Mouse (Mus musculus): ENCODE measurements at regions not wholly inside any gene's neighbourhood (a gene's known extent, or its start where the extent isn't known, plus 50 kb on each side); places are given as distances from the start of the nearest gene placed in this dataset.
"Not testable (repeated sequence)": the region's sequence is repeated elsewhere in the genome, so short reads cannot be mapped to it uniquely, and the experiment has no call there.

DNA sequence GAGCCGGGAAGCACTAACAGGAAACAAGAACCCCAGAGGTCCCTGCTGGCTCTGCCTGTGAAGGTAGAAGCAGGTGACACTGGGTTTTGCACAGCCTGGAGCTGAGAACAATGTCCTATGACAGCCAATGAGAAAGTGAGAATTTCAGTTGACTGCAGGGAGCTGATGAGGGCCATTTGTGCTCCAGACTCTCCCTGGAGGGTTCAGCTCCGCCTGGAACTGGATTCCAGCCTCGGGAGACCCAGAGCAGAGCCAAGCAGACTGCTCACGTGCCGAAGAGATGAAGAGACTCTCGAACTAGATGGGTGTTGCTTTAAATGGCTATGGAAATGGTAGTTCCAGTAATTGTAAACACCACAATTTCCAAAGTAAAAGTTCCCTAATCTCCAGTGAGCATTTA is 93.5 kb downstream of the Cand1 start:
- no peak for DNase-seq (ENCODE audit: low spot score)

DNA sequence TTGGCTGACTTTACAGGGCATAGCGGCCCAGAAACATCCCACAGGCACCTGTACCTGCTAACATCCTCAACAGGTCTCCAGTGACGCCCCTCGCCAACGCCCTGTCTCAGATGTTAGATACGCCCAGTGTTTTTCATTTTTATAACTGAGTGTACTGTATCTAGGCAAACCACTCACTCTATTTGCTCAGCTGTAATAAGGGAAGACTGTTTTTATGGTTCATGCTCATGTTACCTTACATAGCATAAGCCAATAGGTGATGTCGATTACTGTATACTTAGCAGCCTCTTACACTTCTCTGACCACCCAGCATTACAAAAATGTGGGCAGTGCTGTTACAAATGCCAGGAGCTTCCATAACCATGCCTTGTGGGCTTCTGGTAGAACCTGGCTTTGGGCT is 97.0 kb downstream of the Cand1 start:
- DNase-seq (ENCODE audit: low spot score) = no peak

DNA sequence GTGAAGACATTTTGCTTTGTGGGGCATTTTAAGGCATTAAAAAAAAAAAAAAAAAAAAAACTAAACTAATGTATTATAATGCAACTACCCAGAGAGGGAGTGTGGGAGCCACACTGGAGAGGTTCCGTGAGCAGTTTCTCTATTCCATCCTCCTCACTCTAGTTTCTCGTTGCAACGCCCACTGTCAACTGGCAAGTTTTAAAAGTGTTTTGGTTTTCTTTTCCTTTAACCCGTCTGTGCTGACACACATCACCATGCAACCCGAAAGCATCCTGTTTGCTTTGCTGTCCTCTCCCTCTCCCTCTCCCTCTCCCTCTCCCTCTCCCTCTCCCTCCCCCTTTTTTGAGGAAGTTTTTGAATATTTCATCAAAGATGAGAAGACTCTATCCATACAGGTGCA is 97.5 kb downstream of the Cand1 start:
- no peak for DNase-seq (ENCODE audit: low spot score)

DNA sequence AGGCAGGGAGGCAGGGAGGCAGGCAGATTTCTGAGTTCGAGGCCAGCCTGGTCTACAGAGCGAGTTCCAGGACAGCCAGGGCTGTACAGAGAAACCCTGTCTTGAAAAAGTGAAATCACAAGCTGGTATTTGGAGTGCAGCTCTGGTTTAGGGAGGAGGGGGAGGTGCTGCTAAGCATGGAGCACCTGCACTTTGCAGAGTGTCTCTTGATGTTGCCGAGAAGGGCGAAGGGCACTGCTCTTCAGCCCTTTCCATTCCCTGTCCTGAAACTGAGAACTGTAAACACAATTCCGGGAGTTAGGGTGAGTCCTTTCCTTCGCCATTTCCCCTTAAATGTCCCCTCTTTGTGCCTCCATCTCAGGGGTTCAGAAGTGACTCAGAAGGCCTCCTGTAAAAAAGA is 101.6 kb downstream of the Cand1 start:
- DNase-seq (ENCODE audit: low spot score) = no peak

DNA sequence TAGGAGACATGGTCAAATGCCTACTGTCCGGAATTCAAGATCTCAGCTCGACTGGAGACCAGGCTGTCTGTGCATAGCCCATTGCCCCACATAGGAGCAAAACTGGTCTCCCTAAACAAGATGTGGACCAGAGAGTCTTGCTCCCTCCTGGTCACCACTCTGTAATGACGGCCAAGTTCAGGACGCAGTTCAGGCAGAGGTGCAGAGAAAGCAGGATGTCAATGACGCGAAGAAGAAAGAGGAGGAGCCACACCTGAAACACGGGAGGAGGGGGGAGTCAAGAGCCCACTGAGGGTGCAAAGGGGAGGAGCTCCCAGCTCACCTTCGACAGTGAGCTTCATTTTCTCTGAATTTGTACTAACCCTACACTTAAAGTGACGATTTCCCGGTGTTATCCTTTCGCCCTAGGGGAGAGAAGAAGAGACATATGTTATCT is 104.3 kb downstream of the Cand1 start:
- no peak for DNase-seq (ENCODE audit: low spot score)

DNA sequence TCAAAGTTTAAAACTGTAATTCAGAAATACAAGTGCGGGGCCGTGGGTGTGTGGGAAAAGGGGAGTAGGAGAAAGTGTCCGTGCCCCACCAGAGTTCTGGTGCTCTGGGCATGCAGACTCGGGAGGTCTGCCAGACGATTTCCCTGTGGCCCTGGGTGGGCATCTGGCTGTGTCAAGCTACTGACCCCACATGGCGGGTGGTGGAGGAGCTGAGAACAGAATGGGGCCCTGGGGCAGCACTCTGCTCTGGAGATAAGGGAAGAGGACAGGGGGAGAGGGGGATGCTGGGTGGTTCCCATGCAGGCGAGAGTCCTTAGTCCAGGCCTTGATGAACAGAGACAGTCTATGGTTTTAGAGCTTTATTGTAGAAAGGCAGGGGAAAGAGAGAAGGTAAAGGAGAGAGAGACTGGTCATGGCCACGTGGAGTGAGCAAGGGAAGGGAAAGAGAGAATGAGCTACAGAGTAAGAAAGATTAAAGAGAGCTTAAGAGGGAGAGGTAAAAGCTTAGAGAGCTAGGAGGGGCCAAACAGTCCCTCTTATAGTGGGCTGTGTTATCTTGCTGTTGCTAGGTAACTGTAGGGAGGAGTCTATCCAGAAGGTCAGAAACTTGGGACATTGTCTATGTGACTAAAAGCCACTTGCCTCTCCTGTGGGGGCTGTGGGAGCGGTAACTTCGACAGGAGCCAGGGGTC is 104.9 kb downstream of the Cand1 start:
- no peak for DNase-seq (ENCODE audit: low spot score)

DNA sequence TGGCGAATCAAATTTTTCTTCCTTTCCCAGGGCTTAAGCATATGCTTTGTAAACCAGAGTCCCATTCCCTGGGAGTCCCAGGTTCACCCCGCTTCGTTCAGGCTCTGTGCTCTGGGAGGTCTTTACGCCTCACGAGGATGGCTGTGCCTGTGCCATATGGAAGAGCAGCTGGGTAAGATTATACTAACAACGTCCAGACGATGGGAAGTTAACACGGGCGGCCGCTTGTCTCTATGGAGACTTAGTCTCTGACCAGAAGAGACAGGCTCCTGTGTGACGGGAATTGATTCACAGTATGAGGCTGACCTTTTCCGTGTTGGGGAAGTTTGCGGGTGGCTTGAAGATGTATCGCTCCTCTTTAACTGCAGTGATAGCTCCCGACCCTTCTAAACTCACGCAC is 107.9 kb downstream of the Cand1 start:
- no peak for DNase-seq (ENCODE audit: low spot score)

DNA sequence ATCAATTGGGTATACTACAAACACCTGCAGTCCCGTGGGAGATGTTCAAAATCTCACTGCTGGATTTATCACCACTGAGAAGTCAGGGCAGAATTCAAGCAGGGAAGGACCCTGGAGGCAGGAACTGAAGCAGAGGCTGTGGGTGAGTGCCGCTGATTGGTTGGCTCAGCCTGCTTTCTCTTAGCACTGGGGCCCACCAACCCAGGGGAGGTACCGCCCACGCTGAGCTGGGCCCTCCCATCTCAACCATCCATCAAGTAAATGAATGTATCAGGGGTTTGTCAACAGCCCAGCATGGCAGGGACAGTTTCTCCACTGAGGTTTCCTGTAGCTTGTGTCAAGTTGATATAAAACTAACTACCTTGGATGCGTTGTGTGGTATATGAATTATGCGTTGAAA is 109.2 kb downstream of the Cand1 start:
- DNase-seq (ENCODE audit: low spot score) = no peak

DNA sequence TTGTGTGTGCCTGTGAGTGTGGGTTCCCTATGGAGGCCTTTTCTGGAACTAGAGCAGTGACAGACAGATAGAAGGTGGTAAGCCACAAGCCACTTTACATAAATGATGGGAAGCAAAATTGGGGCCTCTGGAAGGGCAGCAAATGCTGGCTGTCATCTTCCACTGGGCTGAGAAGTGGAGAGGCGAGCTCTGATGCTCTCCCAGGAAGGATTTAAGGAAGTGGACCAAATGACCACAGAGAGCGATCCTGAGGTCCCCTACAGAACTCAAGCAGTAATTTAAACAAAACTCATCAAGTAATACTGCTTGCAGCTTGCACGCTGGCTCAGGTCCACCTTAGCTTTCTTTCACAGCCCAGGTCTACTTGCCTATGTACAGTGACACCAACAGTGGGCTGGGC is 111.8 kb downstream of the Cand1 start:
- DNase-seq (ENCODE audit: low spot score) = no peak

DNA sequence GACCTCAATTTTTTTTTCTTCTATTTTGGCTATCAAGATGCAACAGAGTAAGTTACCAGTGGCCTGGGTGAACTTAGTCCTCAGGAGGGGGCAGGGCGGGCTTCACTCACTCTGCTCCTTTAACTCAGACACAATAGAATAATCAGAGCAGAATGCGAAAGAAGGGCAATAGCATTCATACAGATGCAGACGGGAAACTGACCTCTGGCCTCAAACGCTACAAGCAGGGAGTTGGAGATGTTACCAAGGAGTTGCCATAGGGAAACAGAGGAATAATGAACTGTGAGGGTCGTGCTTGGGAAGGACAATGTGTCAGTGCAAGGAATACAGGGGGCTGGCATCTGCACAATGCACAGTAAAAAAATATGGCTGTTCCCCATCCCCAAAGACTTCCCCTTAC is 116.3 kb downstream of the Cand1 start:
- DNase-seq (ENCODE audit: low spot score) = no peak

DNA sequence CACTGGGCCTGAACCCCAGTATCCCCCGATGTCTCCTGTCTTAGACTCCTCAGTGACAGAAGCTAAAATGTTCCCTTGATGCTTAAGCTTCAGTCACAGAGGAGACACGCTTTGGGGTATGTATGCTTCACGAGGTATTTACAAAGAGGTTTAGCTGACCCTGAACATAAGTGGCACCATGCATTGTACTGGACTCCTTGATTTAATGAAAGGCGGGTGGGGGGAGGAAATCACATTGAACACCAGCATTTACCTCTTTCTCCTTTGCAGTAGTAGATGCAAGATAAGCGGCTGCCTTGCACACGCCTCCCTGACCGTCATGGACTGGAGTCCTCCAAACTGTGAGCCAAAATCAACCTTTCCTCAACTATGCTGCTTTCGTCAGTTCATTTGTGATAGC is 117.5 kb downstream of the Cand1 start:
- no peak for DNase-seq (ENCODE audit: low spot score)

DNA sequence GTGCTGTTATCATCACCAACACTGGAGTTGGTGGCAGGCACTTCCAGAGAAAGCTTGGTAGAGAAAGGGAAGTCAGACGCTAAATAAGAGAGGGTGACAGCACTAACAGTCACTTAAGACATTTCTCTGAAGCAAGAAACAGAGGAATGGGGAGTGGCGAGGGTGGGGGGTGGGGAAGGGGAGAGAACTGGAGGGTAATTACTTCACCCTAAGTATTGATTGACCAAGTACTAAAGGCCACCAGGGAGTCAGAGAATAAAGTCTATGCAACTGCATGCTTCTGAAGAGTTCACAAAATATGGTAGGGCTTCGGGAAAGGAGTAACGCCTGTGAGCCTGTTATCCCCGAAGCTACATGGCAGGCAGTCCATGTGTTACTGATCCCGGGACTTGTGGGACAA is 118.3 kb downstream of the Cand1 start:
- no peak for DNase-seq (ENCODE audit: low spot score)

DNA sequence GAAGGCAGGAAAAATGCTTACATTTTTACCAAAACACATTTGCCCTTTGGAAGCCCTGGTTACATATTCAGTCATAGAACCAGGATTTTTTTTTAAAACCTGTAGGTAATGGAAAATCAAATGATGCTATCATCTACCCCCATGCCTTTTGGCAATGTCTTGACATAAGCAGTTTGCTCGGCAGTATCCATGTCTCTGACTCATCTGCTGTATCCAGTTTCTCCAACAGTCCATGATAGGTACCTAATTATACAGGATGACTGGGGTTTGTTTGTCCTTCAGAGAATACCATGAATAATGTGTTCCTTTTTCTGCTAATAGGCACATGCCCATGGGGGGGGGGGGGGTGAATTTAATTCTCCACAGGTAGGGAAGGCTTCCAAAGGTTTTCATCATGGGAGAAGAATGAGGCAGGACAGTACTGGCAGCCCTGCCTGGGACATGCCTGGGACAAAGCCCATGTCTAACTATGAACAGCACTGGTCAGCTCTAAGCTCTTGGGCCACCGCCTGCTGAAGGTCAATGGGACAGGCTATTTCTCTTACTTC is 122.9 kb downstream of the Cand1 start:
- no peak for DNase-seq (ENCODE audit: low spot score)

DNA sequence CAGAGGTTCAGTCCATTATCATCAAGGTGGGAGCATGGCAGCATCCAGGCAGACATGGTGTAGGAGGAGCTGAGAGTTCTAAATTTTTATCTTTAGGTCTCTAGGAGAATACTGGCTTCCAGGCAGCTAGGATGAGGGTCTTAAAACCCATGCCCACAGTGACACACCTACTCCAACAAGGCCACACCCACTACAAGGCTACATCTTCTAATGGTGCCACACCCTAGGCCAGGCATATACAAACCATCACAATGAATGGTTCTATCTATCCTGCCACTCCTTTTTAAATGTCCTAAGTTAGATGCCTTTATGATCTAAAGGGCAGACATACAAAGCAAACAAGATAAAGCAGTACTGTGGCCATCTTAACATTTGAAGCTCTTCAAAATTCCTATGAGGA is 124.7 kb downstream of the Cand1 start:
- DNase-seq (ENCODE audit: low spot score) = not testable (repeated sequence)

DNA sequence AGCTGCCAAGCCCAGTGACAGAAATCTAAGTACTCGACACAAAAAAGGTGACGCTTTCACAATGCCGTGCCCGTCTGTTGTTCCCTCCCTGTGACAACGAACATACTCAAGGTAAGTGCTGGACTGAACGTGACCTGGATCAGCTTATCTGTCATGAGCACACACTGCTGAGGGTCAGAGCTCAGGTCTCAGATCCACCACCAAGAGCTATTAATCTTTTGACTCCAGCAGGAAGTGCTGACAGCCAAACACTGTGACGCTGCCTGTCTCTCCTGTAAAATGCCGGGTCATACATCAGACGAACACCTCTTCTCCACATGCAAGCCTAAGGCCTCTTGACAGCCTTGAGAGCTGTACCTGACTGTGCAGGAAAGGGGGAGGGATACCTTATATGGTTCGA is 125.2 kb downstream of the Cand1 start:
- peak; percentile 19 for DNase-seq (ENCODE audit: low spot score)

DNA sequence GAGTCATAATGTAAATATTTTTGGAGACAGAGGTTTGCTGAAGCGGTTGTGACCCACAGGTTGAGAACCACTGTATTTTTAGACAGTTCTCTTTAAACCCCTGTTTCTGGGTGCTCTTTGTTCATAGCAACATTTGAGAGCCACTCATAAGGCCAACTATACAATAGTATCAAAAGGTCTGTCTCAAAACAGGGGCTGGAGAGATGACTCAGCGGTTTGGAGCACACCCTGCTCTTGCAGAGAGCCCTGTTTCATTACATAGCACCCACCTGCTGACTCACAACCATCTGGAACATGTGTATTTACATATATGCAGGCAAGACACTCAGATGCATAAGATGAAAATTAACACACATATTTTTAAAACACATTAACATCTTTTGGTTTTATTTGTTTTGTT is 128.0 kb downstream of the Cand1 start:
- peak; percentile 29 for DNase-seq (ENCODE audit: low spot score)

DNA sequence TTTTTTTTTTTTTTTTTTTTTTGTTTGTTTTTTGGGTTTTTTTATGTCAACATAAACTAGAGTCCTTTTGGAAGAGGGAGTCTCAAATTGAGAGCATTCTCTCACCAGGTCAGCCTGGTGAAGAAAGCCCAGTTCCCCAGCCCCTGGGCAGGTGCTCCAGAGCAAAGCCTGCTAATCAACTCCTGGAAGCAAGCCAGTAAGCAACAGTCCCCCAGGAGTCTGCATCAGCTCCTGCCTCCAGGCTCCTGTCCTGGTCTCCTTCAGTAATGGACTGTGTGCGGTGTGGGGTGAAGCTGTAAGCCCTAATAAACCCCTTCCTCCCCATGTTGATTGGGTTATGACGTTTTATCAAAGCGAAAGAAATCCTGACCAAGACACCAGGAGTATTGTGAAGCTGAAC is 128.4 kb downstream of the Cand1 start:
- no peak for DNase-seq (ENCODE audit: low spot score)

DNA sequence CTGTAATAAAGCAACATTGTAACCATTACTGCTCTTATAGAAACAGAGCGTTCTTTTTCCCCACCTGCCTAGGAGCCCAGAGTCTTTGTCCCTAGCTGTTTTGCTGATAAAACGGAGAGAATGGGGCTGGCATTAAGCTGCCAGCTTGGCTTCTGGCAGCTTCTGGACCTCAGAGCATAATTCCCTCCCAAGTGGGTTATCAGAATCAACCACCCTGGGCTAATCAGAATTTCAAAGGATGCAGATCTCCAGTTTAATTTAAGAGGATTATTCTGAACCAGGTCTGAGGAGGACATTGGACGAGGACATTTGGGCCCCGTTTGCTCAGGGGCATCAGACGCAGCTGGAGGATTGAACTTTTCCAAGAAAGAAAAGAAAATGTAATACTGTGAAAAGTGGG is 129.2 kb downstream of the Cand1 start:
- no peak for DNase-seq (ENCODE audit: low spot score)

DNA sequence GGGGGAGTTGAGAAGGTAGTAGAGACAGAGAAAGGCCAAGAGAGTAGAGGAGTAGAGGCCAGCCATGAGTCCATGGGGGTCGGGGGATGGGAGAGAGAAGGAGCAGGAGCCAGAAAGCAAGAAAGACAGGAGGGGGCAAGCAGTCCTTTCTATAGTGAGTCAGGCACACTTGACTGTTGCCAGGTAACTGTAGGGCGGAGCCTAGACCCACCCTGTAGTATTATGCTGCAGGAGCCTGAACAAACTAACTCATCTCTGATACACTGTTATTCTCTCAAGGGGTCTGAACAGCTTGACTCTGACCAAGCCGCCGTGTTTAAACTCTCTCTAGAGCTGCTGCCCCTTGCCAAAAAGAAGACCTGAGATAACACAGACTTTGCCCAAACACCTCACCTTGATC is 130.6 kb downstream of the Cand1 start:
- no peak for DNase-seq (ENCODE audit: low spot score)

DNA sequence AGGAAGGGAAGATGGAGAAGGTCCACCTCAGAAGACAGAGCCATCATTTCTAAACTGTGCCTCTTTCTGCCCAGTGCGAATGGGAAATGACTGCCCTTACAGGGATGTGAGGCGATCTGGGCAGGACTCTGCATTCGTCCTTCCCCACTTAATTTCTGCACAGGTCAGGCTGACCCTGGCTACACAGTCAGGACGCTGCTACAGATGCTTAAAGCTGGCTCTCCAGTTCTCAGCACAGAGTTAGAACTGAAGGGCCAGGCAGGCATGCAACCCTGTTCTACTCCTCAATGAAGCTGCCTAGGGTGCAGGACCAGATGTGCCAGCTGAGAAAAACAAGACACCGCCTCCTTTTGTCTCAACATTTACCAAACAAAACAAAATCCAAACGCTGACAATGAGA is 132.1 kb downstream of the Cand1 start:
- DNase-seq (ENCODE audit: low spot score) = no peak

DNA sequence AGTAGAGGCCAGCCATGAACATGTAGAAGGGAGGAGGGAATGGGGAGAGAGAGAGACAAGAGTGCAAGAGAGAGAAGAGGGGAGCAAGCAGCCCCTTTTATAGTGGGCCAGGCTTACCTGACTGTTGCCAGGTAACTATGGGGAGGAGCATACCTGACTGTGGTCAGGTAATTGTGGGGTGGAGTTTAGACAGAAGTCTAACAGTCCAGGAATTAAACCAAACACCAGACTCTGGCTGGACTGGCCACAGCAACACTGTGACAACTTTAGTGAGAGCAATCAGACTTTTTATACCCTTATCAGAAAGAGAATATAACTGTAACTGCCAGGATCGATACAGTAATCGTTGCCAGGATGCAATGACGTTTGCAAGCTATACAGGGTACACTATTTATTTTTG is 133.8 kb downstream of the Cand1 start:
- DNase-seq (ENCODE audit: low spot score) = no peak

DNA sequence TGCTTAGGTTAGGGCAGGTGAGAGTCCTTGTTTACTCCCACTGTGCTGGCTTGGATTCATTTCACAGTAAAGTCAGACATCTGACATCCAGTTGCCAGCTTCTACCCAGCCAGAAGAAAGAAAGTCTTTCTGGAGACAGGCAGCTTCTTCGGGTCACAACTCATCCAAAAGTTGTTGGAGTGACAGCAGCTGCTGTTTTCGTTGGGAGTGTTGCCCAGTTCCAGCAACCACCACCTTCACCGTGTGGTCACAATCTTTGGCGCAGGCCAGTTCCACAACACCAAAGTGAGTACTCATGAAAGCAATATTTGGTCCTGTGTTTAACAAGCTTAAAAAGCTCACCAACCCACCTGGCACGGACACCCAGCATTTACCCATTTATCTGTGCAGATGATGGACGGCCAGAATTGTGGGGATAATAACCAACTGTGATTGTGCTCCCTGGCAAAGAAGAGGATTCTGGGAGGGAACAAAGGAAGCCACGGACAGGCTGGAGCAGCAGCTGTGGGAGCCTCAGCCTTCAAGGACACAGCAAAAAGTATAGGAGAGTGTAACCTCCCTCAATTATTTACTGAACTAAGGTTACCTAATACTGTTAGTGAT is 134.5 kb downstream of the Cand1 start:
- no peak for DNase-seq (ENCODE audit: low spot score)

DNA sequence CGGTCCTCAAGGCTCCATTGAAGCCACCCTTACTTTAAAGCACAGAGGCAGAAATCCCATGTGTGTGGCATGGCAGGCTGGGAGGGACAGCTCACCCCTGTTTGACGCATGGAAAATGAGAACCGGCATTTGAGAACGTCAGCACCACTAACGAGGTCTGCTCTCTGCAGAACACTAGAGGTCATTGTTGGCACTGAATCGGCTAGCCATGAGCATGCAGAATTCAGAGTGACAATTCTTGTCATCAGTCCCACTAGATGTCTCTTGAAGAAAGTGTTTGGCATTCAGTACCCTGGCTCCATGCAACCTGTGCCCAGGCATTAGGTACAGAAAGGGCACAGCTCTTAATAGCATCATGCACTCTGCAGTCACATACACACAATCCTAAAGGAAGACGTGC is 139.3 kb downstream of the Cand1 start:
- DNase-seq (ENCODE audit: low spot score) = no peak
